Mouse (Mus musculus) stomach, embryonic 15.5 days (tissue): Measurements from ENCODE around the gene Cdk2ap2. TPM values are rescaled to one million over a fixed set of nuclear protein-coding genes. Genes with fewer than 3 reads are reported as not detected.
"Not testable (repeated sequence)": the region's sequence is repeated elsewhere in the genome, so short reads cannot be mapped to it uniquely, and the experiment has no call there.

ENCODE experiments used
- ATAC-seq: fragments of 200-750 bp; cut with Nextera tagmentation; 2 replicates; pipeline ENCODE4 v1.8.0; 2017; ENCODE audit warnings: low read depth, moderate number of reproducible peaks, moderate TSS enrichment; ENCODE audit not compliant: insufficient read depth, low FRiP score
- H3K27ac ChIP-seq: fragments of 300-500 bp; sonication (generic); 2 replicates; pipeline ENCODE4 v1.5.1; 2015; ENCODE audit warnings: mild to moderate bottlenecking, inconsistent platforms
- H3K27me3 ChIP-seq: fragments of 300-500 bp; sonication (generic); replicated peaks from 2 replicates; pipeline ENCODE4 v1.6.1; 2015; ENCODE audit warnings: inconsistent platforms
- H3K36me3 ChIP-seq: fragments of 300-500 bp; sonication (generic); 2 replicates; pipeline ENCODE4 v1.6.1; 2015; ENCODE audit warnings: inconsistent platforms
- H3K4me1 ChIP-seq: fragments of 300-500 bp; sonication (generic); 2 replicates; pipeline ENCODE4 v1.6.1; 2015; ENCODE audit warnings: inconsistent platforms
- H3K4me2 ChIP-seq: fragments of 300-500 bp; sonication (generic); 2 replicates; pipeline ENCODE4 v1.6.1; 2015; ENCODE audit warnings: mild to moderate bottlenecking, inconsistent platforms
- H3K4me3 ChIP-seq: fragments of 300-500 bp; sonication (generic); replicated peaks from 2 replicates; pipeline ENCODE4 v1.5.1; 2015; ENCODE audit warnings: inconsistent platforms
- H3K9ac ChIP-seq: fragments of 300-500 bp; sonication (generic); 2 replicates; pipeline ENCODE4 v1.6.1; 2015; ENCODE audit warnings: inconsistent platforms
- H3K9me3 ChIP-seq: fragments of 300-500 bp; sonication (generic); 2 replicates; pipeline ENCODE4 v1.6.1; 2016; ENCODE audit warnings: inconsistent platforms
- WGBS: fragments of 180-500 bp; shearing (Covaris S2); methylation state at CpG from one replicate; pipeline ENCODE4 v1.1.7; 2015; 5-methylcytosine and 5-hydroxymethylcytosine counted together
- polyA plus RNA-seq: library from polyadenylated mRNA; unstranded; fragments of >200 nt; fragmentation: Nextera tagmentation; extraction: Ambion mirVana; gene quantifications from 2 replicates; pipeline ENCODE4 v1.2.1, GENCODE M21; 2015

Cdk2ap2 gene
- polyA plus RNA-seq, 1 experiment from 2014 or later, result 121 TPM

GRCm38 (mm10) chr19:4121896-4122295, 24.9 kb downstream of the Cdk2ap2 start:
- not testable (repeated sequence) for ATAC-seq, H3K27ac ChIP-seq, H3K36me3 ChIP-seq, H3K4me3 ChIP-seq, H3K9me3 ChIP-seq, H3K9ac ChIP-seq, H3K27me3 ChIP-seq
- peaks cover 20% of the 10 kb centered on the region for H3K4me1 ChIP-seq
- 58% methylated on average over 6 of the region's 6 CpGs for WGBS
- H3K4me2 ChIP-seq, result peak overlapping the region; percentile 11; the same call in 1 of the 2 replicates

GRCm38 (mm10) chr19:4122411-4123370, 25.7 kb downstream of the Cdk2ap2 start:
- no peak for ATAC-seq
- no peaks in the 10 kb centered on the region for H3K27me3 ChIP-seq
- 79% methylated on average over 7 of the region's 7 CpGs for WGBS

GRCm38 (mm10) chr19:4124432-4124831, 27.4 kb downstream of the Cdk2ap2 start:
- Histone ChIP-seq H3K27me3 (no peaks in the 10 kb centered on the region), H3K9me3 (no peaks in the 10 kb centered on the region), H3K27ac (no peak overlapping the region), H3K4me2 (no peak overlapping the region), H3K36me3 (peaks cover 7% of the 10 kb centered on the region; the same call in 1 of the 2 replicates), H3K9ac (no peak overlapping the region), H3K4me3 (no peak overlapping the region), H3K4me1 (peaks cover 28% of the 10 kb centered on the region)
- no peak for ATAC-seq
- WGBS, result 74% methylated on average over 4 of the region's 4 CpGs

More at GRCm38 (mm10) chr19:4122411-4123370, 25.7 kb downstream of the Cdk2ap2 start:
- Histone ChIP-seq H3K27ac (no peak overlapping the region), H3K36me3 (peaks cover 7% of the 10 kb centered on the region; the same call in 1 of the 2 replicates), H3K9ac (no peak overlapping the region), H3K4me1 (peaks cover 28% of the 10 kb centered on the region), H3K4me2 (no peak overlapping the region), H3K9me3 (no peaks in the 10 kb centered on the region), H3K4me3 (no peak overlapping the region)

- 22% methylated on average over 3 of the region's 4 CpGs for WGBS
- H3K9ac ChIP-seq, H3K27me3 ChIP-seq, H3K36me3 ChIP-seq, H3K9me3 ChIP-seq: not testable (repeated sequence)
- peak; percentile 2 for ATAC-seq
- Histone ChIP-seq H3K4me1 (peaks cover 25% of the 10 kb centered on the region), H3K4me3 (peak overlapping the region; percentile 86), H3K27ac (peak overlapping the region; percentile 40; the same call in 1 of the 2 replicates), H3K4me2 (peak overlapping the region; percentile 44)
Observed at GRCm38 (mm10) chr19:4125268-4125667, 28.3 kb downstream of the Cdk2ap2 start.

- peak within 1 kb of the TSS; percentile 75 for H3K4me2 ChIP-seq
- peak within 1 kb of the TSS; percentile 69; the same call in 1 of the 2 replicates for H3K27ac ChIP-seq
- H3K9me3 ChIP-seq, result no peaks in the 10 kb centered on the region
- H3K4me3 ChIP-seq, result peak within 1 kb of the TSS; percentile 86
- ATAC-seq, result peak; percentile 94
- WGBS, result under 1% methylated on average over 64 of the region's 64 CpGs
- H3K27me3 ChIP-seq, result no peaks in the 10 kb centered on the region
- peaks cover 7% of the 10 kb centered on the region; the same call in 1 of the 2 replicates for H3K36me3 ChIP-seq
- peaks cover 18% of the 10 kb centered on the region for H3K4me1 ChIP-seq
- peak within 1 kb of the TSS; percentile 84 for H3K9ac ChIP-seq
Observed at GRCm38 (mm10) chr19:4125741-4126696, 29.0 kb downstream of the Cdk2ap2 start, which contains the start of gene Aip. TSS of gene Aip (minus strand) at chr19:4125858.

GRCm38 (mm10) chr19:4126759-4127495, 29.9 kb downstream of the Cdk2ap2 start:
- Histone ChIP-seq H3K9ac (peak overlapping the region; percentile 84; the same call in 1 of the 2 replicates), H3K27ac (peak overlapping the region; percentile 41; the same call in 1 of the 2 replicates), H3K4me3 (peak overlapping the region; percentile 86), H3K36me3 (peaks cover 14% of the 10 kb centered on the region), H3K9me3 (no peaks in the 10 kb centered on the region), H3K27me3 (no peaks in the 10 kb centered on the region), H3K4me2 (peak overlapping the region; percentile 75), H3K4me1 (peaks cover 17% of the 10 kb centered on the region)
- 51% methylated on average over 7 of the region's 7 CpGs for WGBS
- ATAC-seq, result no peak

- no peak for ATAC-seq
Observed at GRCm38 (mm10) chr19:4129462-4129861, 32.5 kb downstream of the Cdk2ap2 start.

GRCm38 (mm10) chr19:4130106-4130505, 33.1 kb downstream of the Cdk2ap2 start:
- H3K36me3 ChIP-seq, result peaks cover 15% of the 10 kb centered on the region
- H3K9me3 ChIP-seq, result no peaks in the 10 kb centered on the region
- no peaks in the 10 kb centered on the region for H3K27me3 ChIP-seq
- ATAC-seq, result no peak
- H3K27ac ChIP-seq, result no peak overlapping the region
- H3K9ac ChIP-seq, result no peak overlapping the region
- no peak overlapping the region for H3K4me3 ChIP-seq
- WGBS, result 82% methylated on average over 4 of the region's 4 CpGs
- peaks cover 14% of the 10 kb centered on the region for H3K4me1 ChIP-seq
- H3K4me2 ChIP-seq, result no peak overlapping the region

More at GRCm38 (mm10) chr19:4129462-4129861, 32.5 kb downstream of the Cdk2ap2 start:
- Histone ChIP-seq H3K36me3 (peaks cover 15% of the 10 kb centered on the region), H3K27ac (no peak overlapping the region), H3K4me1 (peaks cover 16% of the 10 kb centered on the region), H3K4me2 (no peak overlapping the region), H3K9ac (no peak overlapping the region), H3K27me3 (no peaks in the 10 kb centered on the region), H3K4me3 (no peak overlapping the region), H3K9me3 (no peaks in the 10 kb centered on the region)
- WGBS, result 91% methylated on average over 7 of the region's 7 CpGs

GRCm38 (mm10) chr19:4131075-4131474, 34.1 kb downstream of the Cdk2ap2 start:
- Histone ChIP-seq H3K4me1 (peaks cover 14% of the 10 kb centered on the region), H3K4me3 (no peak overlapping the region), H3K27ac (no peak overlapping the region), H3K36me3 (peaks cover 15% of the 10 kb centered on the region), H3K9me3 (no peaks in the 10 kb centered on the region), H3K4me2 (no peak overlapping the region), H3K27me3 (no peaks in the 10 kb centered on the region), H3K9ac (no peak overlapping the region)
- 89% methylated on average over 5 of the region's 5 CpGs for WGBS
- ATAC-seq, result peak; percentile 56; the same call in 1 of the 2 replicates

- Histone ChIP-seq H3K4me1 (peaks cover 10% of the 10 kb centered on the region), H3K4me2 (no peak overlapping the region), H3K27ac (no peak overlapping the region), H3K4me3 (no peak overlapping the region), H3K9me3 (no peaks in the 10 kb centered on the region), H3K27me3 (no peaks in the 10 kb centered on the region), H3K9ac (no peak overlapping the region), H3K36me3 (peaks cover 15% of the 10 kb centered on the region)
- no peak; the same call in 1 of the 2 replicates for ATAC-seq
- 81% methylated on average over 2 of the region's 2 CpGs for WGBS
Observed at GRCm38 (mm10) chr19:4131768-4132167, 34.8 kb downstream of the Cdk2ap2 start.

- Histone ChIP-seq H3K4me2 (no peak overlapping the region), H3K27me3 (no peaks in the 10 kb centered on the region), H3K4me3 (no peak overlapping the region), H3K27ac (no peak overlapping the region), H3K9me3 (no peaks in the 10 kb centered on the region), H3K4me1 (no peaks in the 10 kb centered on the region), H3K9ac (no peak overlapping the region), H3K36me3 (peaks cover 8% of the 10 kb centered on the region)
- 81% methylated on average over 4 of the region's 4 CpGs for WGBS
- ATAC-seq, result no peak
Observed at GRCm38 (mm10) chr19:4134354-4134753, 37.4 kb downstream of the Cdk2ap2 start.
